Comparison of ENCODE assay signal across 8 mouse cellular contexts in genomic region chr16:28898509-28899160, GRCm38 (mm10). TPM values are rescaled to one million over a fixed set of nuclear protein-coding genes. Genes with fewer than 3 reads are reported as not detected.
DNase-seq lines count a peak whose midpoint lies in the region; ATAC-seq and TF ChIP-seq lines count a peak whose summit lies in the region.

No protein-coding gene starts in this region.

- H3K4me3 ChIP-seq in liver, postnatal 0 days (ENCODE audit: low read depth, low read length), result no peak overlapping the region
- H3K4me3 ChIP-seq in kidney, embryonic 15.5 days (replicated peaks), result no peak overlapping the region
- no peak overlapping the region for H3K4me3 ChIP-seq in midbrain, embryonic 16.5 days (ENCODE audit: low read depth, low read length)

- H3K4me2 ChIP-seq in liver, postnatal 0 days (ENCODE audit: low read depth, low read length), result no peak overlapping the region
- H3K4me2 ChIP-seq in kidney, embryonic 15.5 days, result peak overlapping the region; percentile 12; the same call in 1 of the 2 replicates
- peak overlapping the region; percentile 8; the same call in 1 of the 2 replicates for H3K4me2 ChIP-seq in midbrain, embryonic 16.5 days (ENCODE audit: low read length)

- no peak for TF ChIP-seq EP300 in liver, postnatal 0 days (IDR thresholded peaks at IDR 0.05; ENCODE audit: low read depth)

- DNase-seq in liver, postnatal 0 days, result no peak
- DNase-seq in liver, result no peak
- DNase-seq in forelimb bud, embryonic 11.5 days (ENCODE audit: low read depth, low spot score), result peak; percentile 35
- no peak for DNase-seq in natural killer cell, adult 2 months (ENCODE audit: low spot score in 2 of 2)
- DNase-seq in spleen, postnatal 10 days (ENCODE audit: low spot score in 2 of 2), result no peak
- DNase-seq in layer of hippocampus, postnatal 25 days (ENCODE audit: extremely low spot score in 1 of 2, low spot score in 1 of 2), result no peak

- H3K27ac ChIP-seq in liver, postnatal 0 days (ENCODE audit: low read depth), result no peak overlapping the region
- H3K27ac ChIP-seq in kidney, embryonic 15.5 days, result no peak overlapping the region
- no peak overlapping the region for H3K27ac ChIP-seq in midbrain, embryonic 16.5 days (ENCODE audit: low read length)

- H3K4me1 ChIP-seq in liver, postnatal 0 days (ENCODE audit: insufficient read depth), result no peaks in the 10 kb centered on the region
- peaks cover 27% of the 10 kb centered on the region for H3K4me1 ChIP-seq in kidney, embryonic 15.5 days
- peaks cover 14% of the 10 kb centered on the region for H3K4me1 ChIP-seq in midbrain, embryonic 16.5 days (ENCODE audit: control insufficient read depth, insufficient read depth, low read length)

- H3K9me3 ChIP-seq in liver, postnatal 0 days (ENCODE audit: low read length), result no peaks in the 10 kb centered on the region
- no peaks in the 10 kb centered on the region for H3K9me3 ChIP-seq in kidney, embryonic 15.5 days (replicated peaks)
- no peaks in the 10 kb centered on the region for H3K9me3 ChIP-seq in midbrain, embryonic 16.5 days (replicated peaks; ENCODE audit: control insufficient read depth, low read length, poor library complexity, severe bottlenecking)

- no peaks in the 10 kb centered on the region for H3K36me3 ChIP-seq in liver, postnatal 0 days (replicated peaks; ENCODE audit: insufficient read depth, low read length)
- H3K36me3 ChIP-seq in kidney, embryonic 15.5 days, result no peaks in the 10 kb centered on the region
- H3K36me3 ChIP-seq in midbrain, embryonic 16.5 days (ENCODE audit: control insufficient read depth, insufficient read depth, low read length), result no peaks in the 10 kb centered on the region

- no peak overlapping the region for H3K9ac ChIP-seq in liver, postnatal 0 days (replicated peaks)
- H3K9ac ChIP-seq in kidney, embryonic 15.5 days, result no peak overlapping the region
- no peak overlapping the region for H3K9ac ChIP-seq in midbrain, embryonic 16.5 days (ENCODE audit: low read depth, low read length)

- 0 out of 2 replicates have a peak, but pooled peaks have one; percentile 19 for TF ChIP-seq CTCF in liver, postnatal 0 days (IDR thresholded peaks at IDR 0.05; ENCODE audit: low read depth)

- no peaks in the 10 kb centered on the region for H3K27me3 ChIP-seq in liver, postnatal 0 days (ENCODE audit: insufficient read depth, low read length)
- no peaks in the 10 kb centered on the region for H3K27me3 ChIP-seq in kidney, embryonic 15.5 days
- no peaks in the 10 kb centered on the region for H3K27me3 ChIP-seq in midbrain, embryonic 16.5 days (ENCODE audit: control insufficient read depth, insufficient read depth, low read depth, low read length)

- ATAC-seq in liver, postnatal 0 days, result no peak
- ATAC-seq in kidney, embryonic 15.5 days (replicated peaks; ENCODE audit: low FRiP score), result peak; percentile 47; the same call in 1 of the 2 replicates
- no peak for ATAC-seq in midbrain, embryonic 16.5 days

- 39% methylated on average over 15 of the region's 15 CpGs for WGBS in liver, postnatal 0 days (ENCODE audit: insufficient replicate concordance)
- WGBS in kidney, embryonic 15.5 days, result 30% methylated on average over 15 of the region's 15 CpGs
- WGBS in midbrain, embryonic 16.5 days, result 40% methylated on average over 15 of the region's 15 CpGs

RNA-seq across cellular contexts. Expression of gene Mb21d2, which starts 30.8 kb away (rescaled TPM):
- polyA plus RNA-seq in liver, postnatal 0 days (2015; fragmentation: Nextera tagmentation; extraction: Ambion mirVana), result 2.4 and 3.1 TPM in 2 replicates
- polyA plus RNA-seq in kidney, embryonic 15.5 days (2015; fragmentation: Nextera tagmentation; extraction: Ambion mirVana), result 6.7 and 8.0 TPM in 2 replicates
- 10.8 and 15.0 TPM in 2 replicates for polyA plus RNA-seq in midbrain, embryonic 16.5 days (2015; fragmentation: Nextera tagmentation; extraction: Ambion mirVana)
- total RNA-seq in layer of hippocampus, postnatal 25 days (2021), result 10 to 100 TPM; 25.8 to 26.9 TPM
